ENCODE assay signal across 8 mouse cellular contexts in genomic region chr7:30859635-30860402, GRCm38 (mm10). TPM values are rescaled to one million over a fixed set of nuclear protein-coding genes. Genes with fewer than 3 reads are reported as not detected.
DNase-seq lines count a peak whose midpoint lies in the region; ATAC-seq lines count a peak whose summit lies in the region.

No protein-coding gene starts in this region.

- WGBS in intestine, embryonic 15.5 days = 12% methylated on average over 15 of the region's 16 CpGs
- WGBS in limb, embryonic 10.5 days = 13% methylated on average over 15 of the region's 16 CpGs
- WGBS in midbrain, embryonic 12.5 days = 11% methylated on average over 12 of the region's 16 CpGs
- 8% methylated on average over 14 of the region's 16 CpGs for WGBS in stomach, embryonic 14.5 days

- H3K9me3 ChIP-seq in intestine, embryonic 15.5 days = no peaks in the 10 kb centered on the region
- no peaks in the 10 kb centered on the region for H3K9me3 ChIP-seq in limb, embryonic 10.5 days (replicated peaks)
- no peaks in the 10 kb centered on the region for H3K9me3 ChIP-seq in midbrain, embryonic 12.5 days
- no peaks in the 10 kb centered on the region for H3K9me3 ChIP-seq in stomach, embryonic 14.5 days (ENCODE audit: control insufficient read depth, low read depth, low read length)

- H3K4me1 ChIP-seq in intestine, embryonic 15.5 days (replicated peaks) = no peaks in the 10 kb centered on the region
- peaks cover 11% of the 10 kb centered on the region; the same call in 1 of the 2 replicates for H3K4me1 ChIP-seq in limb, embryonic 10.5 days
- 0 out of 2 replicates have a peak, but pooled peaks cover 3% of the 10 kb centered on the region for H3K4me1 ChIP-seq in midbrain, embryonic 12.5 days
- no peaks in the 10 kb centered on the region for H3K4me1 ChIP-seq in stomach, embryonic 14.5 days (ENCODE audit: control insufficient read depth, insufficient read depth, low read length)

- DNase-seq in gastrocnemius, postnatal 14 days = peak; percentile 22
- DNase-seq in gastrocnemius, postnatal 4 days (ENCODE audit: low spot score in 2 of 2) = no peak
- peak; percentile 26 to 28 for DNase-seq in cerebellum, adult 18-20 months
- DNase-seq in forelimb bud, embryonic 11.5 days (ENCODE audit: low read depth, low spot score) = peak; percentile 67
- peak; percentile 74 for DNase-seq in limb, embryonic 10.5 days (ENCODE audit: low spot score)

- no peaks in the 10 kb centered on the region for H3K36me3 ChIP-seq in intestine, embryonic 15.5 days
- no peaks in the 10 kb centered on the region for H3K36me3 ChIP-seq in limb, embryonic 10.5 days
- no peaks in the 10 kb centered on the region for H3K36me3 ChIP-seq in midbrain, embryonic 12.5 days
- H3K36me3 ChIP-seq in stomach, embryonic 14.5 days (ENCODE audit: control insufficient read depth, insufficient read depth, low read length) = no peaks in the 10 kb centered on the region

- ATAC-seq in intestine, embryonic 15.5 days = peak; percentile 73
- ATAC-seq in midbrain, embryonic 12.5 days (ENCODE audit: low FRiP score, low read depth) = peak; percentile 69
- ATAC-seq in stomach, embryonic 14.5 days (ENCODE audit: insufficient number of reproducible peaks, insufficient read depth, low FRiP score, low read depth) = peak; percentile 66

- H3K27me3 ChIP-seq in intestine, embryonic 15.5 days (replicated peaks) = no peaks in the 10 kb centered on the region; the same call in 1 of the 2 replicates
- H3K27me3 ChIP-seq in limb, embryonic 10.5 days (ENCODE audit: low read depth, poor library complexity, severe bottlenecking) = peaks cover under 1% of the 10 kb centered on the region; the same call in 1 of the 2 replicates
- 0 out of 2 replicates have a peak, but pooled peaks cover 8% of the 10 kb centered on the region for H3K27me3 ChIP-seq in midbrain, embryonic 12.5 days
- no peaks in the 10 kb centered on the region for H3K27me3 ChIP-seq in stomach, embryonic 14.5 days (ENCODE audit: control insufficient read depth, insufficient read depth, low read length)

- peak overlapping the region; percentile 12; the same call in 1 of the 2 replicates for H3K4me3 ChIP-seq in intestine, embryonic 15.5 days (replicated peaks)
- H3K4me3 ChIP-seq in limb, embryonic 10.5 days = peak overlapping the region; percentile 36
- peak overlapping the region; percentile 28 for H3K4me3 ChIP-seq in midbrain, embryonic 12.5 days
- H3K4me3 ChIP-seq in stomach, embryonic 14.5 days (ENCODE audit: low read depth, low read length) = 0 out of 2 replicates have a peak overlapping the region, but pooled peaks have one; percentile 12

- no peak overlapping the region for H3K9ac ChIP-seq in intestine, embryonic 15.5 days
- H3K9ac ChIP-seq in midbrain, embryonic 12.5 days (replicated peaks) = no peak overlapping the region
- no peak overlapping the region for H3K9ac ChIP-seq in stomach, embryonic 14.5 days (replicated peaks; ENCODE audit: low read depth, low read length)

- H3K27ac ChIP-seq in intestine, embryonic 15.5 days = no peak overlapping the region
- peak overlapping the region; percentile 58 for H3K27ac ChIP-seq in limb, embryonic 10.5 days
- H3K27ac ChIP-seq in midbrain, embryonic 12.5 days (replicated peaks) = no peak overlapping the region
- no peak overlapping the region for H3K27ac ChIP-seq in stomach, embryonic 14.5 days (ENCODE audit: low read length)

- intact Hi-C loops in gastrocnemius, postnatal 14 days (cut with DNase I; ENCODE audit: low total_unique reads) = loop anchor here (10.0 kb wide), 1 partner anchor 265 kb away; the partner anchor contains the start of gene Zbtb32

- peak overlapping the region; percentile 51 for H3K4me2 ChIP-seq in intestine, embryonic 15.5 days (replicated peaks)
- peak overlapping the region; percentile 49 for H3K4me2 ChIP-seq in midbrain, embryonic 12.5 days (replicated peaks)
- H3K4me2 ChIP-seq in stomach, embryonic 14.5 days (replicated peaks; ENCODE audit: low read depth, low read length) = peak overlapping the region; percentile 36

RNA-seq across cellular contexts. Expression of gene Ffar1, which starts 1.5 kb away (rescaled TPM):
- not detected for total RNA-seq in gastrocnemius, postnatal 14 days (2021)
- total RNA-seq in gastrocnemius, postnatal 4 days (2021) = not detected
- polyA plus RNA-seq in intestine, embryonic 15.5 days (2015; fragmentation: Nextera tagmentation; extraction: Ambion mirVana) = 0.25 and 0.27 TPM in 2 replicates
- polyA plus RNA-seq in limb, embryonic 10.5 days (2016; fragmentation: Nextera tagmentation; extraction: Ambion mirVana) = not detected in 2 replicates
- not detected in 2 replicates for polyA plus RNA-seq in midbrain, embryonic 12.5 days (2016; fragmentation: Nextera tagmentation; extraction: Ambion mirVana)
- polyA plus RNA-seq in stomach, embryonic 14.5 days (2014; fragmentation: Nextera tagmentation; extraction: Ambion mirVana) = not detected in 2 replicates

RNA-seq across cellular contexts. Expression of gene Ffar3, which starts 3.8 kb away (rescaled TPM):
- not detected for total RNA-seq in gastrocnemius, postnatal 14 days (2021)
- total RNA-seq in gastrocnemius, postnatal 4 days (2021) = not detected
- 0.54 and 0.83 TPM in 2 replicates for polyA plus RNA-seq in intestine, embryonic 15.5 days (2015; fragmentation: Nextera tagmentation; extraction: Ambion mirVana)
- polyA plus RNA-seq in limb, embryonic 10.5 days (2016; fragmentation: Nextera tagmentation; extraction: Ambion mirVana) = not detected in 2 replicates
- polyA plus RNA-seq in midbrain, embryonic 12.5 days (2016; fragmentation: Nextera tagmentation; extraction: Ambion mirVana) = not detected in 2 replicates
- 0.41 TPM in 1 of 2 replicates, not detected in the other for polyA plus RNA-seq in stomach, embryonic 14.5 days (2014; fragmentation: Nextera tagmentation; extraction: Ambion mirVana)

RNA-seq across cellular contexts. Expression of gene Cd22, which starts 20.3 kb away (rescaled TPM):
- under 1 TPM in 1 of 2 experiments, not detected in 1; 0.29 TPM for total RNA-seq in gastrocnemius, postnatal 14 days (2021)
- total RNA-seq in gastrocnemius, postnatal 4 days (2021) = under 1 TPM; 0.54 to 0.81 TPM
- 0.38 and 0.59 TPM in 2 replicates for polyA plus RNA-seq in intestine, embryonic 15.5 days (2015; fragmentation: Nextera tagmentation; extraction: Ambion mirVana)
- polyA plus RNA-seq in limb, embryonic 10.5 days (2016; fragmentation: Nextera tagmentation; extraction: Ambion mirVana) = 0.59 TPM in 1 of 2 replicates, not detected in the other
- polyA plus RNA-seq in midbrain, embryonic 12.5 days (2016; fragmentation: Nextera tagmentation; extraction: Ambion mirVana) = not detected in 2 replicates
- 0.35 and 0.80 TPM in 2 replicates for polyA plus RNA-seq in stomach, embryonic 14.5 days (2014; fragmentation: Nextera tagmentation; extraction: Ambion mirVana)

RNA-seq across cellular contexts. Expression of gene Ffar2, which starts 36.2 kb away (rescaled TPM):
- total RNA-seq in gastrocnemius, postnatal 14 days (2021) = under 1 TPM in 1 of 2 experiments, not detected in 1; 0.16 TPM
- 1 to 10 TPM; 1.8 to 2.5 TPM for total RNA-seq in gastrocnemius, postnatal 4 days (2021)
- 10.9 and 15.5 TPM in 2 replicates for polyA plus RNA-seq in intestine, embryonic 15.5 days (2015; fragmentation: Nextera tagmentation; extraction: Ambion mirVana)
- polyA plus RNA-seq in limb, embryonic 10.5 days (2016; fragmentation: Nextera tagmentation; extraction: Ambion mirVana) = not detected in 2 replicates
- not detected in 2 replicates for polyA plus RNA-seq in midbrain, embryonic 12.5 days (2016; fragmentation: Nextera tagmentation; extraction: Ambion mirVana)
- 0.55 and 3.4 TPM in 2 replicates for polyA plus RNA-seq in stomach, embryonic 14.5 days (2014; fragmentation: Nextera tagmentation; extraction: Ambion mirVana)

RNA-seq across cellular contexts. Expression of gene Mag, which starts 54.9 kb away (rescaled TPM):
- 1 to 10 TPM; 3.5 to 9.6 TPM for total RNA-seq in gastrocnemius, postnatal 14 days (2021)
- total RNA-seq in gastrocnemius, postnatal 4 days (2021) = 10 to 100 TPM; 11.8 to 12.3 TPM
- polyA plus RNA-seq in intestine, embryonic 15.5 days (2015; fragmentation: Nextera tagmentation; extraction: Ambion mirVana) = 0.24 and 0.40 TPM in 2 replicates
- 0.21 TPM in 1 of 2 replicates, not detected in the other for polyA plus RNA-seq in limb, embryonic 10.5 days (2016; fragmentation: Nextera tagmentation; extraction: Ambion mirVana)
- 0.39 and 0.51 TPM in 2 replicates for polyA plus RNA-seq in midbrain, embryonic 12.5 days (2016; fragmentation: Nextera tagmentation; extraction: Ambion mirVana)
- 0.10 and 0.74 TPM in 2 replicates for polyA plus RNA-seq in stomach, embryonic 14.5 days (2014; fragmentation: Nextera tagmentation; extraction: Ambion mirVana)

Comparison
In these comparisons a context has a peak if more than half of its experiments do, and no peak if none do; other contexts are left out.
1. DNase-seq: peak in gastrocnemius, postnatal 14 days (single experiment), cerebellum, adult 18-20 months (2 of 2), forelimb bud, embryonic 11.5 days (single experiment) and limb, embryonic 10.5 days (single experiment); none in gastrocnemius, postnatal 4 days (0 of 2).
2. Peak in every context shown above with its lines, with median percentiles within 50 percentile points of each other: ATAC-seq, H3K4me2 ChIP-seq and H3K4me3 ChIP-seq.